Mouse (Mus musculus) neural tube, embryonic 12.5 days (tissue): ENCODE results near the gene Gas2l1. TPM values are rescaled to one million over a fixed set of nuclear protein-coding genes. Genes with fewer than 3 reads are reported as not detected.
A peak's percentile ranks its signal among the peaks of the same experiment; 100 is the strongest.

ENCODE experiments used
- ATAC-seq: fragments of 200-750 bp; cut with Nextera tagmentation; 2 replicates; pipeline ENCODE4 v1.8.0; 2017; ENCODE audit warnings: low read depth, mild to moderate bottlenecking, moderate TSS enrichment, moderate library complexity; ENCODE audit not compliant: low FRiP score
- H3K27ac ChIP-seq: fragments of 300-500 bp; sonication (generic); 2 replicates; pipeline ENCODE4 v1.5.1; 2016
- H3K27me3 ChIP-seq: fragments of 300-500 bp; sonication (generic); replicated peaks from 2 replicates; pipeline ENCODE4 v1.6.1; 2016; ENCODE audit warnings: mild to moderate bottlenecking
- H3K36me3 ChIP-seq: fragments of 300-500 bp; sonication (generic); 2 replicates; pipeline ENCODE4 v1.6.1; 2016; ENCODE audit warnings: mild to moderate bottlenecking
- H3K4me1 ChIP-seq: fragments of 300-500 bp; sonication (generic); 2 replicates; pipeline ENCODE4 v1.6.1; 2016
- H3K4me2 ChIP-seq: fragments of 300-500 bp; sonication (generic); replicated peaks from 2 replicates; pipeline ENCODE4 v1.6.1; 2016; ENCODE audit warnings: mild to moderate bottlenecking
- H3K4me3 ChIP-seq: fragments of 300-500 bp; sonication (generic); 2 replicates; pipeline ENCODE4 v1.5.1; 2016
- H3K9ac ChIP-seq: fragments of 300-500 bp; sonication (generic); 2 replicates; pipeline ENCODE4 v1.6.1; 2016; ENCODE audit warnings: mild to moderate bottlenecking
- H3K9me3 ChIP-seq: fragments of 300-500 bp; sonication (generic); 2 replicates; pipeline ENCODE4 v1.6.1; 2016; ENCODE audit warnings: mild to moderate bottlenecking
- WGBS: fragments of 180-500 bp; shearing (Covaris S2); methylation state at CpG from one replicate; pipeline ENCODE4 v1.1.7; 2016; 5-methylcytosine and 5-hydroxymethylcytosine counted together
- polyA plus RNA-seq: library from polyadenylated mRNA; unstranded; fragments of >200 nt; fragmentation: Nextera tagmentation; extraction: Ambion mirVana; gene quantifications from 2 replicates; pipeline ENCODE4 v1.2.1, GENCODE M21; 2016

Gene Gas2l1
- 36.5 and 39.9 TPM in 2 replicates for polyA plus RNA-seq

- peak; percentile 82 for ATAC-seq
- peaks cover 22% of the 10 kb centered on the region for H3K36me3 ChIP-seq
- peaks cover 46% of the 10 kb centered on the region for H3K27me3 ChIP-seq
- H3K27ac ChIP-seq = no peak within 1 kb of the TSS
- H3K9me3 ChIP-seq = no peaks in the 10 kb centered on the region
- peaks cover 41% of the 10 kb centered on the region for H3K4me1 ChIP-seq
- peak within 1 kb of the TSS; percentile 66 for H3K4me3 ChIP-seq
- H3K4me2 ChIP-seq = peak within 1 kb of the TSS; percentile 64
- peak within 1 kb of the TSS; percentile 61 for H3K9ac ChIP-seq
- WGBS = under 1% methylated on average over 49 of the region's 50 CpGs
Observed at GRCm38 (mm10) chr11:5065056-5065821, at the start of gene Gas2l1. Gene Gas2l1 (minus strand): TSS chr11:5065327.

DNA sequence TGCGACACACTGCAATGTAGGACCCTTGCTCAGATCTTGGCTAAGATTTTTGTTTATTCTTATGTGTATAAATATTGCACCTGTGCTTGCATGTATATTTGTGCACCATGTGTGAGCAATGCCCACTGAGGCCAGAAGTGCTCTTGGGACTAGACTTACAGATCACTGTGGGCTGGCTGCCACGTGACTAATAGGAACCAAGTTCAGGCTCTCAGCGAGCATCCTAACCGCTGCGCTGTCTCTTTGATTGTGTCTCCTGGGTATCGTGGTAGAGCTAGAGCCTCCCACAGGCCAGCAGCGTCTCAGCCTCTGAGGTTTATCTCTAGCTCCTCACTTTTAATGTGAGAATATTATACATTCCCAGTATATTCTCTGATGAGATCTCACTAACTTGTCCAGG, 48.5 kb upstream of the Gas2l1 start:
- no peak for ATAC-seq
- no peak overlapping the region for H3K4me3 ChIP-seq
- WGBS = 80% methylated on average over 7 of the region's 7 CpGs
- H3K9ac ChIP-seq = no peak overlapping the region
- peaks cover 5% of the 10 kb centered on the region; the same call in 1 of the 2 replicates for H3K36me3 ChIP-seq
- H3K27me3 ChIP-seq = no peaks in the 10 kb centered on the region
- no peaks in the 10 kb centered on the region for H3K4me1 ChIP-seq
- no peaks in the 10 kb centered on the region for H3K9me3 ChIP-seq
- no peak overlapping the region for H3K27ac ChIP-seq
- H3K4me2 ChIP-seq = no peak overlapping the region

GRCm38 (mm10) chr11:5109441-5109840, 44.3 kb upstream of the Gas2l1 start:
- Histone ChIP-seq H3K36me3 (peaks cover 18% of the 10 kb centered on the region; the same call in 1 of the 2 replicates), H3K9me3 (no peaks in the 10 kb centered on the region)

GRCm38 (mm10) chr11:5103986-5104509, 38.9 kb upstream of the Gas2l1 start:
- H3K27me3 ChIP-seq = no peaks in the 10 kb centered on the region
- H3K9ac ChIP-seq = no peak overlapping the region
- H3K27ac ChIP-seq = no peak overlapping the region
- no peak overlapping the region for H3K4me2 ChIP-seq
- H3K36me3 ChIP-seq = peaks cover 21% of the 10 kb centered on the region; the same call in 1 of the 2 replicates
- H3K4me3 ChIP-seq = no peak overlapping the region
- ATAC-seq = no peak
- WGBS = 86% methylated on average over 4 of the region's 4 CpGs
- H3K9me3 ChIP-seq = no peaks in the 10 kb centered on the region
- H3K4me1 ChIP-seq = peaks cover 14% of the 10 kb centered on the region

More at GRCm38 (mm10) chr11:5109441-5109840, 44.3 kb upstream of the Gas2l1 start:
- H3K27ac ChIP-seq = no peak overlapping the region
- ATAC-seq = no peak
- no peaks in the 10 kb centered on the region for H3K27me3 ChIP-seq
- WGBS = 82% methylated on average over 8 of the region's 8 CpGs
- H3K4me3 ChIP-seq = no peak overlapping the region
- H3K4me2 ChIP-seq = no peak overlapping the region
- H3K9ac ChIP-seq = no peak overlapping the region
- 0 out of 2 replicates have a peak, but pooled peaks cover 3% of the 10 kb centered on the region for H3K4me1 ChIP-seq

GRCm38 (mm10) chr11:5102384-5102783, 37.3 kb upstream of the Gas2l1 start:
- no peak for ATAC-seq
- Histone ChIP-seq H3K9me3 (no peaks in the 10 kb centered on the region), H3K4me3 (no peak overlapping the region), H3K27me3 (no peaks in the 10 kb centered on the region), H3K36me3 (peaks cover 21% of the 10 kb centered on the region; the same call in 1 of the 2 replicates), H3K27ac (no peak overlapping the region), H3K4me2 (no peak overlapping the region), H3K4me1 (peaks cover 16% of the 10 kb centered on the region), H3K9ac (no peak overlapping the region)
- WGBS = 91% methylated on average over 7 of the region's 7 CpGs

- Histone ChIP-seq H3K4me2 (peak overlapping the region; percentile 92; the same call in 1 of the 2 replicates), H3K4me3 (no peak overlapping the region), H3K27ac (no peak overlapping the region), H3K36me3 (peaks cover 21% of the 10 kb centered on the region; the same call in 1 of the 2 replicates), H3K9ac (no peak overlapping the region), H3K27me3 (no peaks in the 10 kb centered on the region), H3K9me3 (no peaks in the 10 kb centered on the region), H3K4me1 (peaks cover 23% of the 10 kb centered on the region)
- no peak for ATAC-seq
- WGBS = 76% methylated on average over 6 of the region's 6 CpGs
Observed at GRCm38 (mm10) chr11:5101641-5102040, 36.5 kb upstream of the Gas2l1 start.

- ATAC-seq = no peak
- H3K27ac ChIP-seq = no peak overlapping the region
- 0 out of 2 replicates have a peak overlapping the region, but pooled peaks have one; percentile 99 for H3K9ac ChIP-seq
Observed at GRCm38 (mm10) chr11:5100801-5101200, 35.7 kb upstream of the Gas2l1 start.

GRCm38 (mm10) chr11:5100283-5100682, 35.2 kb upstream of the Gas2l1 start:
- Histone ChIP-seq H3K9ac (peak overlapping the region; percentile 99), H3K36me3 (peaks cover 16% of the 10 kb centered on the region; the same call in 1 of the 2 replicates), H3K9me3 (no peaks in the 10 kb centered on the region), H3K4me1 (peaks cover 27% of the 10 kb centered on the region), H3K27ac (peak overlapping the region; percentile 93; the same call in 1 of the 2 replicates), H3K27me3 (no peaks in the 10 kb centered on the region), H3K4me2 (peak overlapping the region; percentile 92), H3K4me3 (peak overlapping the region; percentile 99)
- 5% methylated on average over 7 of the region's 7 CpGs for WGBS
- ATAC-seq = no peak

More at GRCm38 (mm10) chr11:5100801-5101200, 35.7 kb upstream of the Gas2l1 start:
- peak overlapping the region; percentile 99 for H3K4me3 ChIP-seq
- peaks cover 21% of the 10 kb centered on the region; the same call in 1 of the 2 replicates for H3K36me3 ChIP-seq
- H3K27me3 ChIP-seq = no peaks in the 10 kb centered on the region
- no peaks in the 10 kb centered on the region for H3K9me3 ChIP-seq
- peaks cover 30% of the 10 kb centered on the region for H3K4me1 ChIP-seq
- 44% methylated on average over 5 of the region's 5 CpGs for WGBS
- H3K4me2 ChIP-seq = peak overlapping the region; percentile 92

DNA sequence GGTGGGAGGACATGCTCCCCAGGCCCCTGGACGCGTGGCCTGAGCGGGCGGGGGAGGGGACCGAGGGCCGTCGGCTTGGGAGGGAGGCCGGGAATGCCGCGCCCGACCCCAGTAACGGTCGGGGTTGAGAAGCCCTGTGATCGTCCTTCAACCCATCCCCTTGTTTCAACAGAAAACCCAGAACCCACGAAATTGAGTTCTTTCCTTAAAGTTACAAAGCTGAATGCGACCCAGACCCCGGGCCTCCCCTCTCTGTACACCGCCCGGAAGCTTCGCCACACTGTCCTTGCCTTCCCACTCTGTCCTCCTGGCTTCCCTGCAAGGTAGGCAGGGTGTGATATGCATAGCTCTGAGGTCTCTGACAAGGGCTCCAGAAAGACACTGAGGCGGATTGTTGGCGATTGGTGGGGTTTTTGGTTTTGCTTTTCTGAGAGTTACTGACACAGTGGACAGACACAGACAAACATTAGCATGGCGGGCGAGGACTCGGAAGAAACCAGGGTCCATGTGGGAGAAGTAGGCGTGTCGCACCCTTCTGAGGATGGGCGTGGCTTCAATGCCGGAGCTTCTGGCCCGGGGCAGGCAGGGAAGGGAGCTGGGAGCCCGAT, 34.6 kb upstream of the Gas2l1 start:
- H3K9me3 ChIP-seq = no peaks in the 10 kb centered on the region
- H3K4me2 ChIP-seq = peak overlapping the region; percentile 92
- H3K27me3 ChIP-seq = no peaks in the 10 kb centered on the region
- WGBS = under 1% methylated on average over 31 of the region's 31 CpGs
- peaks cover 27% of the 10 kb centered on the region for H3K4me1 ChIP-seq
- ATAC-seq = peak; percentile 83
- peaks cover 9% of the 10 kb centered on the region; the same call in 1 of the 2 replicates for H3K36me3 ChIP-seq
- H3K4me3 ChIP-seq = peak overlapping the region; percentile 99
- H3K27ac ChIP-seq = peak overlapping the region; percentile 93
- H3K9ac ChIP-seq = peak overlapping the region; percentile 99

- Histone ChIP-seq H3K9ac (peak within 1 kb of the TSS; percentile 99), H3K36me3 (peaks cover 2% of the 10 kb centered on the region; the same call in 1 of the 2 replicates), H3K4me1 (peaks cover 27% of the 10 kb centered on the region), H3K9me3 (no peaks in the 10 kb centered on the region), H3K4me2 (peak within 1 kb of the TSS; percentile 92), H3K27ac (peak within 1 kb of the TSS; percentile 93), H3K27me3 (no peaks in the 10 kb centered on the region), H3K4me3 (peak within 1 kb of the TSS; percentile 99)
- ATAC-seq = peak; percentile 90
- under 1% methylated on average over 92 of the region's 92 CpGs for WGBS
Observed at GRCm38 (mm10) chr11:5098736-5099542, 33.8 kb upstream of the Gas2l1 start, which contains the start of the genes Rhbdd3 and Ewsr1. Gene Rhbdd3 (plus strand): TSS chr11:5098926. Gene Ewsr1 (minus strand): TSS chr11:5099266.

DNA sequence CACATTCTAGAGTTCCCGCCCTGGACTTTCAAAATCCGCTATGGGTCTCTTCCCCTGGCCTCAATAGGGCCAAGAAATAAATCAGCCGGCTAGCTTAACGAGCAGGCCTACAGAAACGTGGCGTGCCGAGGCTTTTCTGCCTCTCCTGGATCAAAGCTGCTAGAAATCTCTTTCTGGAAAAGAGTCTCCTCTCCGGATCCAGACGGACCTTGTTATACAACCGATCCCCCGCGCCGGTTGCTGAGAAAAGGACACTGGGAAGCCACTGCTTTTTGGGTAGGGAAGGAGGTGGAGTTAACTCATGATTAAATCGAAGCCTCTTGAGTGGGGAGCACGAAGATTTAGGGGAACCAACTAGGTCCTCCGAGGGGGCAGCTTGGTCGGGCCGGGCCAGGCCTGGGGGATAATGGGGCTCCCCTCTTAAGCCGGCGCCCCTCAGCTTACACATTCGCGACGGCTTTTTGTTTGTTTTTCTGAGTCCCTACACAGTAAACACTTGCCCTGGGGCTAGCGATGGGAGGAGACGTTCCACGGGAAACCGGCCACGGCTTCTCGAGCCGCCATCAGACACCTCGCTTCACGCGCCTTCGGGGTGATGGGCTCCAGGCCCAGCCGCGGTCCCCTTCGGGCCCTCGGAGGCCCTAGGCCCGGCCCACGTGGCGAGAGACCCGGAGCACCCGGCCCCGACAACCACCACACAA, 33.1 kb upstream of the Gas2l1 start:
- Histone ChIP-seq H3K9me3 (no peaks in the 10 kb centered on the region), H3K27ac (peak overlapping the region; percentile 93), H3K4me3 (peak overlapping the region; percentile 99), H3K9ac (peak overlapping the region; percentile 99), H3K27me3 (no peaks in the 10 kb centered on the region), H3K4me1 (peaks cover 27% of the 10 kb centered on the region), H3K36me3 (peaks cover 5% of the 10 kb centered on the region), H3K4me2 (peak overlapping the region; percentile 92)
- WGBS = under 1% methylated on average over 44 of the region's 44 CpGs
- peak; percentile 9; the same call in 1 of the 2 replicates for ATAC-seq
